Mouse (Mus musculus) kidney, adult 11 months (tissue): ENCODE measurements at regions not wholly inside any gene's neighbourhood (a gene's known extent, or its start where the extent isn't known, plus 50 kb on each side); places are given as distances from the start of the nearest gene placed in this dataset.

Source experiments
- DNase-seq: peaks from one replicate; pipeline ENCODE4 v3.0.0; 2022

GRCm38 (mm10) chr3:78736111-78736510 is 550.2 kb downstream of the Rapgef2 start:
- no peak for DNase-seq

GRCm38 (mm10) chr3:78716691-78717090 is 569.6 kb downstream of the Rapgef2 start:
- DNase-seq = no peak

GRCm38 (mm10) chr3:78707687-78708086 is 578.6 kb downstream of the Rapgef2 start:
- no peak for DNase-seq

- no peak for DNase-seq
Measured at GRCm38 (mm10) chr3:78698936-78699335, 587.4 kb downstream of the Rapgef2 start.

- no peak for DNase-seq
Measured at GRCm38 (mm10) chr3:78691499-78691898, 594.8 kb downstream of the Rapgef2 start.

- DNase-seq = no peak
Measured at GRCm38 (mm10) chr3:78677656-78678055, 608.7 kb downstream of the Rapgef2 start.

GRCm38 (mm10) chr3:78676806-78677205 is 609.5 kb downstream of the Rapgef2 start:
- no peak for DNase-seq

- DNase-seq = no peak
Measured at GRCm38 (mm10) chr3:78674529-78675187, 611.7 kb downstream of the Rapgef2 start.

GRCm38 (mm10) chr3:78668050-78668449 is 618.3 kb downstream of the Rapgef2 start:
- no peak for DNase-seq

- no peak for DNase-seq
Measured at GRCm38 (mm10) chr3:78667374-78668023, 618.8 kb downstream of the Rapgef2 start.

- no peak for DNase-seq
Measured at GRCm38 (mm10) chr3:78648115-78648514, 638.2 kb downstream of the Rapgef2 start.

GRCm38 (mm10) chr3:78635386-78635785 is 650.9 kb downstream of the Rapgef2 start:
- DNase-seq = no peak

- peak; percentile 6 for DNase-seq
Measured at GRCm38 (mm10) chr3:78618900-78619299, 667.4 kb downstream of the Rapgef2 start.

- no peak for DNase-seq
Measured at GRCm38 (mm10) chr3:78594718-78595236, 691.5 kb downstream of the Rapgef2 start.

- no peak for DNase-seq
Measured at GRCm38 (mm10) chr3:78594305-78594704, 692.0 kb downstream of the Rapgef2 start.

- DNase-seq = no peak
Measured at GRCm38 (mm10) chr3:78586639-78587038, 699.7 kb downstream of the Rapgef2 start.

GRCm38 (mm10) chr3:78581868-78582267 is 704.4 kb downstream of the Rapgef2 start:
- peak; percentile 8 for DNase-seq

GRCm38 (mm10) chr3:78581100-78581499 is 705.2 kb downstream of the Rapgef2 start:
- DNase-seq = no peak

GRCm38 (mm10) chr3:78575667-78576464 is 710.5 kb downstream of the Rapgef2 start:
- no peak for DNase-seq

- DNase-seq = peak; percentile 72
Measured at GRCm38 (mm10) chr3:78574807-78575206, 711.5 kb downstream of the Rapgef2 start.

GRCm38 (mm10) chr3:78573299-78573698 is 713.0 kb downstream of the Rapgef2 start:
- peak; percentile 13 for DNase-seq

GRCm38 (mm10) chr3:78564926-78565325 is 721.4 kb downstream of the Rapgef2 start:
- peak; percentile 9 for DNase-seq
